Mouse (Mus musculus): ENCODE results near the gene Gm13539. TPM values are rescaled to one million over a fixed set of nuclear protein-coding genes. Genes with fewer than 3 reads are reported as not detected.
"Not testable (repeated sequence)": the region's sequence is repeated elsewhere in the genome, so short reads cannot be mapped to it uniquely, and the experiment has no call there.

Gm13539 gene
- polyA plus RNA-seq, 1 experiment, result not detected

- H3K4me1 ChIP-seq (ENCODE audit: control insufficient read depth, insufficient read depth, low read length), result no peaks in the 10 kb centered on the region
- 61% methylated on average over 2 of the region's 2 CpGs for WGBS
- H3K27ac ChIP-seq (ENCODE audit: insufficient read depth, low read length), result no peak overlapping the region
- no peak overlapping the region for H3K4me3 ChIP-seq (replicated peaks; ENCODE audit: insufficient read depth, low read depth, low read length)
- no peak for DNase-seq
- TF ChIP-seq POLR2A (IDR thresholded peaks at IDR 0.05; ENCODE audit: borderline replicate concordance, insufficient read depth, low read length) (no peak), CTCF (IDR thresholded peaks at IDR 0.05; ENCODE audit: borderline replicate concordance, insufficient read depth, low read depth, low read length) (no peak)
- no peaks in the 10 kb centered on the region for H3K27me3 ChIP-seq (ENCODE audit: control insufficient read depth, insufficient read depth, low read length)
Measured at GRCm38 (mm10) chr2:25797635-25798034, 15.6 kb downstream of the Gm13539 start.

- H3K27me3 ChIP-seq (ENCODE audit: control insufficient read depth, insufficient read depth, low read length), result no peaks in the 10 kb centered on the region
- DNase-seq, result no peak
- WGBS, result 34% methylated on average over 5 of the region's 5 CpGs
- H3K27ac ChIP-seq (ENCODE audit: insufficient read depth, low read length), result no peak overlapping the region
- H3K4me3 ChIP-seq (replicated peaks; ENCODE audit: insufficient read depth, low read depth, low read length), result no peak overlapping the region
- TF ChIP-seq POLR2A (IDR thresholded peaks at IDR 0.05; ENCODE audit: borderline replicate concordance, insufficient read depth, low read length) (no peak), CTCF (IDR thresholded peaks at IDR 0.05; ENCODE audit: borderline replicate concordance, insufficient read depth, low read depth, low read length) (no peak)
- no peaks in the 10 kb centered on the region for H3K4me1 ChIP-seq (ENCODE audit: control insufficient read depth, insufficient read depth, low read length)
Measured at GRCm38 (mm10) chr2:25798065-25798464, 16.0 kb downstream of the Gm13539 start.

- no peak for DNase-seq
- 60% methylated on average over 2 of the region's 2 CpGs for WGBS
- TF ChIP-seq CTCF (IDR thresholded peaks at IDR 0.05; ENCODE audit: borderline replicate concordance, insufficient read depth, low read depth, low read length) (no peak), POLR2A (IDR thresholded peaks at IDR 0.05; ENCODE audit: borderline replicate concordance, insufficient read depth, low read length) (no peak)
Measured at GRCm38 (mm10) chr2:25811711-25812110, 29.7 kb downstream of the Gm13539 start.

GRCm38 (mm10) chr2:25813364-25813763 lies 31.3 kb downstream of the Gm13539 start:
- H3K4me1 ChIP-seq (ENCODE audit: control insufficient read depth, insufficient read depth, low read length), result no peaks in the 10 kb centered on the region
- 85% methylated on average over 5 of the region's 5 CpGs for WGBS

More at GRCm38 (mm10) chr2:25811711-25812110, 29.7 kb downstream of the Gm13539 start:
- H3K4me1 ChIP-seq (ENCODE audit: control insufficient read depth, insufficient read depth, low read length), result no peaks in the 10 kb centered on the region
- no peak overlapping the region for H3K4me3 ChIP-seq (replicated peaks; ENCODE audit: insufficient read depth, low read depth, low read length)
- no peak overlapping the region for H3K27ac ChIP-seq (ENCODE audit: insufficient read depth, low read length)
- no peaks in the 10 kb centered on the region for H3K27me3 ChIP-seq (ENCODE audit: control insufficient read depth, insufficient read depth, low read length)

GRCm38 (mm10) chr2:25815748-25816147 lies 33.7 kb downstream of the Gm13539 start, which contains the start of gene Glt6d1:
TSS of gene Glt6d1 (minus strand) at chr2:25815848.
- not testable (repeated sequence) for DNase-seq; H3K4me3 ChIP-seq (replicated peaks; ENCODE audit: insufficient read depth, low read depth, low read length); H3K27me3 ChIP-seq (ENCODE audit: control insufficient read depth, insufficient read depth, low read length); H3K27ac ChIP-seq (ENCODE audit: insufficient read depth, low read length); H3K4me1 ChIP-seq (ENCODE audit: control insufficient read depth, insufficient read depth, low read length)
- WGBS, result 55% methylated on average over 1 of the region's 1 CpGs

More at GRCm38 (mm10) chr2:25813364-25813763, 31.3 kb downstream of the Gm13539 start:
- TF ChIP-seq CTCF (IDR thresholded peaks at IDR 0.05; ENCODE audit: borderline replicate concordance, insufficient read depth, low read depth, low read length) (no peak), POLR2A (IDR thresholded peaks at IDR 0.05; ENCODE audit: borderline replicate concordance, insufficient read depth, low read length) (no peak)
- DNase-seq, result no peak
- Histone ChIP-seq H3K4me3 (replicated peaks; ENCODE audit: insufficient read depth, low read depth, low read length) (no peak overlapping the region), H3K27me3 (ENCODE audit: control insufficient read depth, insufficient read depth, low read length) (no peaks in the 10 kb centered on the region), H3K27ac (ENCODE audit: insufficient read depth, low read length) (no peak overlapping the region)

- 11% methylated on average over 1 of the region's 1 CpGs for WGBS
- Histone ChIP-seq H3K27me3 (ENCODE audit: control insufficient read depth, insufficient read depth, low read length) (no peaks in the 10 kb centered on the region), H3K27ac (ENCODE audit: insufficient read depth, low read length) (no peak within 1 kb of the TSS), H3K4me3 (replicated peaks; ENCODE audit: insufficient read depth, low read depth, low read length) (no peak within 1 kb of the TSS), H3K4me1 (ENCODE audit: control insufficient read depth, insufficient read depth, low read length) (no peaks in the 10 kb centered on the region)
- TF ChIP-seq POLR2A (IDR thresholded peaks at IDR 0.05; ENCODE audit: borderline replicate concordance, insufficient read depth, low read length) (no peak), CTCF (IDR thresholded peaks at IDR 0.05; ENCODE audit: borderline replicate concordance, insufficient read depth, low read depth, low read length) (no peak)
- peak; percentile 8 to 18 for DNase-seq
Measured at GRCm38 (mm10) chr2:25822806-25823205, 40.7 kb downstream of the Gm13539 start, which contains the start of gene Lcn9. TSS of gene Lcn9 (plus strand) at chr2:25823153.

- H3K4me1 ChIP-seq (ENCODE audit: control insufficient read depth, insufficient read depth, low read length), result no peaks in the 10 kb centered on the region
- no peaks in the 10 kb centered on the region for H3K27me3 ChIP-seq (ENCODE audit: control insufficient read depth, insufficient read depth, low read length)
- DNase-seq, result peak in 1 of 2 experiments; percentile 1
- H3K27ac ChIP-seq (ENCODE audit: insufficient read depth, low read length), result no peak overlapping the region
- WGBS, result 91% methylated on average over 3 of the region's 3 CpGs
- TF ChIP-seq CTCF (IDR thresholded peaks at IDR 0.05; ENCODE audit: borderline replicate concordance, insufficient read depth, low read depth, low read length) (no peak), POLR2A (IDR thresholded peaks at IDR 0.05; ENCODE audit: borderline replicate concordance, insufficient read depth, low read length) (no peak)
- H3K4me3 ChIP-seq (replicated peaks; ENCODE audit: insufficient read depth, low read depth, low read length), result no peak overlapping the region
Measured at GRCm38 (mm10) chr2:25824751-25825150, 42.7 kb downstream of the Gm13539 start.

- H3K27me3 ChIP-seq (ENCODE audit: control insufficient read depth, insufficient read depth, low read length), result no peaks in the 10 kb centered on the region
- WGBS, result 78% methylated on average over 8 of the region's 8 CpGs
- no peaks in the 10 kb centered on the region for H3K4me1 ChIP-seq (ENCODE audit: control insufficient read depth, insufficient read depth, low read length)
- no peak for DNase-seq
- no peak overlapping the region for H3K4me3 ChIP-seq (replicated peaks; ENCODE audit: insufficient read depth, low read depth, low read length)
- TF ChIP-seq POLR2A (IDR thresholded peaks at IDR 0.05; ENCODE audit: borderline replicate concordance, insufficient read depth, low read length) (no peak), CTCF (IDR thresholded peaks at IDR 0.05; ENCODE audit: borderline replicate concordance, insufficient read depth, low read depth, low read length) (no peak)
- no peak overlapping the region for H3K27ac ChIP-seq (ENCODE audit: insufficient read depth, low read length)
Measured at GRCm38 (mm10) chr2:25828344-25828947, 46.4 kb downstream of the Gm13539 start.
